Mouse (Mus musculus) CD4-positive, CD25-positive, alpha-beta regulatory T cell, adult 2 months (primary cell): ENCODE results near the gene Lgr4.
A peak's percentile ranks its signal among the peaks of the same experiment; 100 is the strongest.

Source experiments
- DNase-seq: peaks from one replicate; pipeline ENCODE4 v3.0.0-alpha.2; 2012; ENCODE audit warnings: low read depth, low spot score

Gene Lgr4

GRCm38 (mm10) chr2:110017087-110017486 lies 99.6 kb downstream of the Lgr4 start:
- no peak for DNase-seq

- peak; percentile 92 for DNase-seq
Observed at GRCm38 (mm10) chr2:110017616-110018505, 100.4 kb downstream of the Lgr4 start, which contains the start of gene Ccdc34. Gene Ccdc34, plus strand, starts transcription at chr2:110017817.

DNA sequence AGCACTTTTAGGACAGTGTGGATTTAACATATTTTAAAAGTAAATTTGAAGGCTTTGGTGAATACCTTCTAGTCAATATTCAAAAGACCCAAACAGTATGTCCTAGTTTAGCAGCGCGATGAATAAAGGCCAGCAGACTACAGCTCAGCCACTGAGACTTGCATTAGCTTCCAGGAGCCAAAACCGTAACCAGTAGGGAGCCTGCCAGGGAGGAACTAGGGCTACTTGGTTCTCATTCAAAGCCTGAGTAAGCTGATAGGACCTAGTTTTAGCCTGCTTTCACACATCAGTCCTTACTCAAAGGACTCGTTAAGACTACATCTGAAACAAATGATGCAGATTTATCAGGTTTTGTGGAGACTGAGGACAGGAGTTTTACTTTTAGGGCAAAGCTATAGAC lies 102.2 kb downstream of the Lgr4 start:
- DNase-seq = no peak

DNA sequence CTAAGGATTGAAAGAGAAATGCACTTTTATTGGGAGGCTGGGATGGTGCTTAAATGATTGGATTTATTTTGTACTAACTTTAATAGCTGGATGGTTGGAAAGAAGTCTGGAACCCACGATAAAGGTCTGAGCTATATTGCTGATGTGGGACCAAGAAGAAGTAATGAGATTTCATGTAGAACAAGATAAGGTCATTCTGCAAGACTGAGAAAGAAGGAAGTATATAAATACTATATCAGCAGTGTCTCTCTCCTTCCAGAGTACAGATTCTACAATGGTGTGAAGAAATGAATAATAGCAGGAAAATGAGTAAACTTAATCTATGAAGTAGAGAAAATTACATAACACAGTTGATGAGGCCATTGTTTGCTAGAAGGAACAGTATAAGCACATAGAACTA lies 103.0 kb downstream of the Lgr4 start:
- DNase-seq = no peak

- no peak for DNase-seq
Observed at GRCm38 (mm10) chr2:110036265-110036664, 118.8 kb downstream of the Lgr4 start.

DNA sequence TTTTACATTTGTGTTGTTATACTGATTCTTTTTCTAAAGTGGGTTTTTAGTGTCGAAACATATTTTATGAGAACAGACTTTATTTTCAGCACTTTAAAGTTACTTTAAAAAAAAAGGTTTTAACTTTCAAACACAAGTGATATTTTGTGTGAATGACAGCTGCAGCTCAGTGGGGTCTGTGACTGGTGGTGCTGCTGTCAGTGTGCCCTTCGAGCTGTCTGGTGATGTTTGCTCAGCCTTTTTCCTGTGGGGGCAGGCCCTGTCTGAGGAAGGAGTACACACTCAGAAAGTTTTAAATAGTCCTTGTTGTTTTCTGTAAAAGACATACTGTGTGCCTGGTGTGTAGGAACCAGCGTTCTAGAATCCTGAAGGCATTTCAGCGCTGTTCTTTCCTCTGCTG lies 119.2 kb downstream of the Lgr4 start:
- DNase-seq = no peak

DNA sequence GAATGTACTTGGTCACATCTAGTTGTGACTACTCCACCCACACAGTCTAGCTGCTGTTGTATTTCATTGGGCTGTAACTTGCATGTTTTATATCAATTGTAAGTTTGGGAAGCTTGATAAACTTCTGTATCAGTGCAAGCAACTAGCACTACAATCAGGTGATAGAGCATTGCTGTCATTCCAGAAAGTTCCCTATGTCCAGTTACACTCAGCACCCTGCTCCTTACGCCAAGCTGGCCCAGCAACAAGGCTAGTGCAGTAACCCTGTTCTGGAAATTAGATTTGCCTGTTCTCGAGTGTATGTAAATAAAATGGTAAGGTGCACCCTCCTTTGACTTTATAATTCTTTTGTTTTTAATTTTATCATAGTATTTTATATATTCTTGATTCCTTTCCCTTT lies 119.8 kb downstream of the Lgr4 start:
- DNase-seq = no peak

DNA sequence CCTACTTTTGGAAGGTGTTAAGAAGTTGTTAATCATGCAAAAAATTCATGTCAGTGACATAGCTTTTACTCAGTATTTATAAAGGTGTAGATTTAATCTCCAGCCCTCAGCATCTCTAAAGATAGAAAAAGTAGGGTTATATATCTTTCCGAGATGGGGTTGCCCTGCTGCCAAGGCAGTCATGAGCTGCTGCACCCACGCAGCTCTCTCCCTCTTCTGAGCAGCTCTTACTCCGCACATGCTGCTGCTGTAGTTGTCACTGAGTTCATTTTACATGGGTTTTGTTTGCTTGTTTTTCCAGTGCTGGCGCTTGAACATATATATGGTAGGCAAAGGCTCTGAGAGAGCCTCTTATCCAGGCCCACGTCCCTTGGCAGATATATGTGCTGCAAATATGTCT lies 120.9 kb downstream of the Lgr4 start:
- no peak for DNase-seq

GRCm38 (mm10) chr2:110042861-110043760 lies 125.7 kb downstream of the Lgr4 start:
- DNase-seq = no peak

- DNase-seq = no peak
Observed at GRCm38 (mm10) chr2:110058424-110058823, 141.0 kb downstream of the Lgr4 start.

DNA sequence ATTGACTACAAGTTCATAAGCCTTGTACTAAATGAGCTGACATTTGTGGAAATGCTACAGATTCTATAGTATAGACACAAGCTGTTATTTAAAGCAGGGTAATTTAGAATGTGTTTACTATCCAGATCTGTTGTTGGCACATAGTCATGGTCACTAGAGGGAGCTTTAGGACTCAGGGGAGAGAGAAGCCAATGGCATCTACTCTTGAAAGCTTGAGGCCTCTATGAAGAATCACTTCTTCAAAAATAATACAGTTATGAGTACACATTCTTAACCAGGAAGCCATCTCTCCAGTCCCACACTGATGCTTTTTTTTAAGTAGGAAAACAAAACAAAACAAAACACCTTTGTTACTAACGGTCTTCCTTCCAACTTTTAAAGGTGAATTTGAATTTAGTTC lies 145.7 kb downstream of the Lgr4 start:
- no peak for DNase-seq
